Mouse (Mus musculus): ENCODE measurements around the gene Speer3. TPM values are rescaled to one million over a fixed set of nuclear protein-coding genes. Genes with fewer than 3 reads are reported as not detected.
"Not testable (repeated sequence)": the region's sequence is repeated elsewhere in the genome, so short reads cannot be mapped to it uniquely, and the experiment has no call there.

The Speer3 gene
- polyA plus RNA-seq (2015; fragmentation: Nextera tagmentation; extraction: Ambion mirVana) = not detected in 2 replicates

GRCm38 (mm10) chr5:13791319-13791718 is at the start of gene Speer3:
TSS of gene Speer3 (plus strand) at chr5:13791619.
- Histone ChIP-seq H3K4me2 (no peak within 1 kb of the TSS), H3K9me3 (replicated peaks) (no peaks in the 10 kb centered on the region), H3K36me3 (no peaks in the 10 kb centered on the region), H3K4me3 (replicated peaks) (no peak within 1 kb of the TSS), H3K27ac (replicated peaks) (no peak within 1 kb of the TSS), H3K4me1 (no peaks in the 10 kb centered on the region), H3K9ac (replicated peaks) (no peak within 1 kb of the TSS), H3K27me3 (replicated peaks) (no peaks in the 10 kb centered on the region)
- 95% methylated on average over 1 of the region's 1 CpGs for WGBS
- ATAC-seq (ENCODE audit: low FRiP score) = no peak

DNA sequence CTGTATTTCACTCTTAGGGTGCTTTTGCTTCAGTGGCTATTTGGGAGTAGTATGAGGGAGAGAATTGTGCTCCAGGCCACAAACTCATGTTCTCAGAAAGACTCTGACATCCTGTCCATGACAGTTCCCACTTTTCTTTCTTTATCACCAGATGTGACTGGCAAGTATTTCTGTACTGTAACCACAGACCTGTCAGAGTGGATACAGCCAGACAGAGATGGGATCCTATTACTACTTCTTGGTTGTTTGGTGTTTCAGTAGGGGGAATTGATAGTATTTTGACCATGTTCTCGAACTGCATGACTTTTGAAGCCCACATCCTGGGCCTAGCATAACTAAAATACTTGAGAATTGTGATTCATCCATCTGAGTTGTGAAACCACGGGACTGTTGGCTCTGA is 19.1 kb downstream of the Speer3 start:
- not testable (repeated sequence) for H3K9me3 ChIP-seq (replicated peaks); H3K4me2 ChIP-seq; ATAC-seq (ENCODE audit: low FRiP score); H3K4me1 ChIP-seq; H3K36me3 ChIP-seq; H3K27me3 ChIP-seq (replicated peaks); H3K9ac ChIP-seq (replicated peaks); H3K27ac ChIP-seq (replicated peaks); H3K4me3 ChIP-seq (replicated peaks)
- 69% methylated on average over 2 of the region's 2 CpGs for WGBS

GRCm38 (mm10) chr5:13825108-13825507 is 33.7 kb downstream of the Speer3 start:
- Histone ChIP-seq H3K4me1 (no peaks in the 10 kb centered on the region), H3K9ac (replicated peaks) (no peak overlapping the region), H3K27me3 (replicated peaks) (no peaks in the 10 kb centered on the region), H3K4me3 (replicated peaks) (no peak overlapping the region), H3K27ac (replicated peaks) (no peak overlapping the region), H3K9me3 (replicated peaks) (no peaks in the 10 kb centered on the region), H3K4me2 (no peak overlapping the region), H3K36me3 (no peaks in the 10 kb centered on the region)
- ATAC-seq (ENCODE audit: low FRiP score) = no peak

- Histone ChIP-seq H3K4me3 (replicated peaks) (no peak overlapping the region), H3K9me3 (replicated peaks) (no peaks in the 10 kb centered on the region), H3K27ac (replicated peaks) (no peak overlapping the region), H3K4me1 (no peaks in the 10 kb centered on the region), H3K4me2 (no peak overlapping the region), H3K27me3 (replicated peaks) (no peaks in the 10 kb centered on the region), H3K9ac (replicated peaks) (no peak overlapping the region), H3K36me3 (no peaks in the 10 kb centered on the region)
- no peak for ATAC-seq (ENCODE audit: low FRiP score)
These were observed 35.3 kb downstream of the Speer3 start for GRCm38 (mm10) chr5:13826708-13827107.

GRCm38 (mm10) chr5:13844317-13844716 is 52.9 kb downstream of the Speer3 start:
- ATAC-seq (ENCODE audit: low FRiP score) = no peak
- H3K9me3 ChIP-seq (replicated peaks) = no peaks in the 10 kb centered on the region
- no peaks in the 10 kb centered on the region for H3K4me1 ChIP-seq
- no peaks in the 10 kb centered on the region for H3K27me3 ChIP-seq (replicated peaks)
- H3K36me3 ChIP-seq = no peaks in the 10 kb centered on the region
- no peak overlapping the region for H3K4me3 ChIP-seq (replicated peaks)
- no peak overlapping the region for H3K9ac ChIP-seq (replicated peaks)
- H3K27ac ChIP-seq (replicated peaks) = no peak overlapping the region
- no peak overlapping the region for H3K4me2 ChIP-seq

Other genes starting within 250 kb of the Speer3 start
- gene Sema3e, start 233.7 kb downstream of the Speer3 start, polyA plus RNA-seq (2015; fragmentation: Nextera tagmentation; extraction: Ambion mirVana) = 2.2 and 3.3 TPM in 2 replicates

All from neural tube, embryonic 15.5 days (tissue).